Mouse (Mus musculus) liver, embryonic 12.5 days (tissue): Measurements from ENCODE around the gene Tor1b. TPM values are rescaled to one million over a fixed set of nuclear protein-coding genes. Genes with fewer than 3 reads are reported as not detected.
"Not testable (repeated sequence)": the region's sequence is repeated elsewhere in the genome, so short reads cannot be mapped to it uniquely, and the experiment has no call there.

Source experiments
- ATAC-seq: fragments of 200-750 bp; cut with Nextera tagmentation; 2 replicates; pipeline ENCODE4 v1.8.0; 2017; ENCODE audit warnings: moderate number of reproducible peaks, mild to moderate bottlenecking, moderate library complexity
- H3K27ac ChIP-seq: fragments of 300-500 bp; sonication (generic); 2 replicates; pipeline ENCODE4 v1.5.1; 2016; ENCODE audit warnings: mild to moderate bottlenecking
- H3K27me3 ChIP-seq: fragments of 300-500 bp; sonication (generic); replicated peaks from 2 replicates; pipeline ENCODE4 v1.6.1; 2016; ENCODE audit warnings: mild to moderate bottlenecking, moderate library complexity
- H3K36me3 ChIP-seq: fragments of 300-500 bp; sonication (generic); 2 replicates; pipeline ENCODE4 v1.6.1; 2016; ENCODE audit warnings: mild to moderate bottlenecking, moderate library complexity
- H3K4me1 ChIP-seq: fragments of 300-500 bp; sonication (generic); 2 replicates; pipeline ENCODE4 v1.6.1; 2016
- H3K4me2 ChIP-seq: fragments of 300-500 bp; sonication (generic); 2 replicates; pipeline ENCODE4 v1.6.1; 2016; ENCODE audit warnings: mild to moderate bottlenecking, moderate library complexity
- H3K4me3 ChIP-seq: fragments of 300-500 bp; sonication (generic); 2 replicates; pipeline ENCODE4 v1.5.1; 2016; ENCODE audit warnings: mild to moderate bottlenecking, moderate library complexity
- H3K9ac ChIP-seq: fragments of 300-500 bp; sonication (generic); 2 replicates; pipeline ENCODE4 v1.6.1; 2016; ENCODE audit warnings: mild to moderate bottlenecking, moderate library complexity
- H3K9me3 ChIP-seq: fragments of 300-500 bp; sonication (generic); replicated peaks from 2 replicates; pipeline ENCODE4 v1.6.1; 2016; ENCODE audit warnings: mild to moderate bottlenecking, moderate library complexity
- WGBS: fragments of 180-500 bp; shearing (Covaris S2); methylation state at CpG from one replicate; pipeline ENCODE4 v1.1.7; 2016; ENCODE audit not compliant: insufficient replicate concordance; 5-methylcytosine and 5-hydroxymethylcytosine counted together
- polyA plus RNA-seq: library from polyadenylated mRNA; unstranded; fragments of >200 nt; fragmentation: Nextera tagmentation; extraction: Ambion mirVana; gene quantifications from 2 replicates; pipeline ENCODE4 v1.2.1, GENCODE M21; 2016

The Tor1b gene
- polyA plus RNA-seq, 1 experiment from 2014 or later: 21.8 TPM

- peaks cover 3% of the 10 kb centered on the region; the same call in 1 of the 2 replicates for H3K4me1 ChIP-seq
- H3K36me3 ChIP-seq: no peaks in the 10 kb centered on the region
- H3K4me3 ChIP-seq: no peak overlapping the region
- no peak overlapping the region for H3K4me2 ChIP-seq
- H3K9me3 ChIP-seq: no peaks in the 10 kb centered on the region
- H3K9ac ChIP-seq: no peak overlapping the region
- no peak overlapping the region for H3K27ac ChIP-seq
- peaks cover 7% of the 10 kb centered on the region for H3K27me3 ChIP-seq
- no peak for ATAC-seq
- WGBS: 43% methylated on average over 8 of the region's 8 CpGs
Observed at GRCm38 (mm10) chr2:30918780-30919329, 33.9 kb upstream of the Tor1b start.

- ATAC-seq: no peak
- H3K36me3 ChIP-seq: no peaks in the 10 kb centered on the region
- peaks cover 9% of the 10 kb centered on the region for H3K27me3 ChIP-seq
- no peak overlapping the region for H3K27ac ChIP-seq
- no peak overlapping the region for H3K4me3 ChIP-seq
- H3K4me1 ChIP-seq: peaks cover 2% of the 10 kb centered on the region; the same call in 1 of the 2 replicates
- H3K4me2 ChIP-seq: no peak overlapping the region
- WGBS: 53% methylated on average over 7 of the region's 7 CpGs
- H3K9me3 ChIP-seq: no peaks in the 10 kb centered on the region
- H3K9ac ChIP-seq: no peak overlapping the region
Observed at GRCm38 (mm10) chr2:30920216-30920615, 32.5 kb upstream of the Tor1b start.

GRCm38 (mm10) chr2:30923099-30923498 lies 29.7 kb upstream of the Tor1b start:
- Histone ChIP-seq H3K36me3 (no peaks in the 10 kb centered on the region), H3K27me3 (peaks cover 12% of the 10 kb centered on the region), H3K4me1 (peaks cover 7% of the 10 kb centered on the region), H3K9ac (no peak overlapping the region), H3K4me3 (no peak overlapping the region), H3K9me3 (no peaks in the 10 kb centered on the region), H3K4me2 (no peak overlapping the region), H3K27ac (no peak overlapping the region)
- WGBS: 51% methylated on average over 3 of the region's 3 CpGs
- no peak for ATAC-seq

GRCm38 (mm10) chr2:30925181-30925580 lies 27.6 kb upstream of the Tor1b start:
- WGBS: 67% methylated on average over 4 of the region's 4 CpGs
- Histone ChIP-seq H3K4me1 (peaks cover 26% of the 10 kb centered on the region), H3K4me2 (no peak overlapping the region), H3K36me3 (no peaks in the 10 kb centered on the region), H3K9ac (no peak overlapping the region), H3K4me3 (no peak overlapping the region), H3K9me3 (no peaks in the 10 kb centered on the region), H3K27me3 (peaks cover 7% of the 10 kb centered on the region; the same call in 1 of the 2 replicates), H3K27ac (no peak overlapping the region)
- ATAC-seq: no peak

DNA sequence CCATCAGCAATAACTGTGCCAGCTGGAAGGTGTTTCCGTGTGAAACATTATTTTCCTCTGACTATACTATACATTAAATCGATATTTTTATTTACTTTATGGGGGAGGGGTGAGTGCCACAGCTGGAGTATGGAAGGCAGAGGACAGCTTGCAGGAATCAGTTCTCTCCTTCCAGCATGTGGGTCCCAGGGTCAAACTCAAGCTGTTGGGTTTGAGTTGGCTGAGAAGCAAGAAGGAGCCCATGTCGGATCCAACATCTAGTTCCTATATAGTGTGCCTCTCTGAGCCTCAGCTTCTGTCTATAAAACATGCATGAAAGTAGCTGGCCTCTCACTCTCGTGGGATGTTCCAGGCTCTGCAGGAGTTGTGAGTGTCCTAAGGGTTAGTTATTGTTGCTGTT lies 26.4 kb upstream of the Tor1b start:
- ATAC-seq: no peak
- Histone ChIP-seq H3K27ac (no peak overlapping the region), H3K9me3 (no peaks in the 10 kb centered on the region)

GRCm38 (mm10) chr2:30927151-30927781 lies 25.5 kb upstream of the Tor1b start:
- ATAC-seq: no peak
- WGBS: 45% methylated on average over 9 of the region's 9 CpGs

More for the DNA sequence above, 26.4 kb upstream of the Tor1b start:
- 66% methylated on average over 4 of the region's 4 CpGs for WGBS
- Histone ChIP-seq H3K9ac (no peak overlapping the region), H3K27me3 (peaks cover 7% of the 10 kb centered on the region; the same call in 1 of the 2 replicates), H3K4me3 (no peak overlapping the region), H3K4me2 (no peak overlapping the region), H3K4me1 (peaks cover 26% of the 10 kb centered on the region), H3K36me3 (no peaks in the 10 kb centered on the region)

DNA sequence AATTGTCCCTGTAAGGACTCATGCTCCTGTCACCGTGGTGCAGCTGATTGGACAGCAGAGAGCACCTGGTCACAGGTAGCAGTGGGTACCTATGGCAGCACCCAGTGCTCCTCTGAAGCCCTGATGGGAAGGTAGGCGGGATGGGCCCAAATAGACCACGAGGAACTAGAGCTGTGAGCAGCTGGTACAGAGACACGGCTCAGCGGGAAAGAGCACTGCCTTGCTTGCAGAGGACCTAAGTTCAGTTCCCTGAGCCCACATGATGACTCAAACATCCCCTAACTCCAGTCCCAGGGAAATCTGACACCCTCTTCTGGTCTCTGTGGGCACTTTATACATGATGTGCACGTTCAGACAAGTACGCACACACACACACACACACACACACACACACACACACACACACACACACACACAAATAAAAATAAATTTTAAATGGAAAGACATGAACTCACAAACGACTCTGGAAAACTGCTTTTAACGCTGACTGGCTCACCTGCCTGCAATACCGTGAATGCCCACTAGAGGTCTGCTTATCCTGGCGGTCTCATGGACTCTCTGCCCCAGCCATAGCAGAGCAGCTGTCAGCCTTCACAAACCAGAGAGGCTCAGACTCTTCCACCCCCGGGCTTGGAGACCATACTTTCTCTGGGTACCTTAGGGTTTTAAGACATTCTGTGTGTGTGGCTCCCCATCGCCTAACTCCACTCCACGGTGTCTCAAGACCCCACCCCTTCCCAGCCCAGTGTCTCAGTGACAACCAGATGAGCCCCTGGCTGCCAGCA lies 24.7 kb upstream of the Tor1b start:
- Histone ChIP-seq H3K9me3 (no peaks in the 10 kb centered on the region), H3K4me1 (peaks cover 26% of the 10 kb centered on the region), H3K27me3 (peaks cover 7% of the 10 kb centered on the region; the same call in 1 of the 2 replicates), H3K4me2 (peak overlapping the region; percentile 72), H3K27ac (peak overlapping the region; percentile 67), H3K36me3 (no peaks in the 10 kb centered on the region), H3K9ac (no peak overlapping the region), H3K4me3 (no peak overlapping the region)
- WGBS: 18% methylated on average over 14 of the region's 14 CpGs
- ATAC-seq: peak; percentile 51

More at GRCm38 (mm10) chr2:30927151-30927781, 25.5 kb upstream of the Tor1b start:
- peaks cover 7% of the 10 kb centered on the region; the same call in 1 of the 2 replicates for H3K27me3 ChIP-seq
- H3K4me3 ChIP-seq: no peak overlapping the region
- H3K9ac ChIP-seq: no peak overlapping the region
- no peaks in the 10 kb centered on the region for H3K9me3 ChIP-seq
- no peak overlapping the region for H3K4me2 ChIP-seq
- H3K4me1 ChIP-seq: peaks cover 26% of the 10 kb centered on the region
- H3K36me3 ChIP-seq: no peaks in the 10 kb centered on the region
- no peak overlapping the region for H3K27ac ChIP-seq

DNA sequence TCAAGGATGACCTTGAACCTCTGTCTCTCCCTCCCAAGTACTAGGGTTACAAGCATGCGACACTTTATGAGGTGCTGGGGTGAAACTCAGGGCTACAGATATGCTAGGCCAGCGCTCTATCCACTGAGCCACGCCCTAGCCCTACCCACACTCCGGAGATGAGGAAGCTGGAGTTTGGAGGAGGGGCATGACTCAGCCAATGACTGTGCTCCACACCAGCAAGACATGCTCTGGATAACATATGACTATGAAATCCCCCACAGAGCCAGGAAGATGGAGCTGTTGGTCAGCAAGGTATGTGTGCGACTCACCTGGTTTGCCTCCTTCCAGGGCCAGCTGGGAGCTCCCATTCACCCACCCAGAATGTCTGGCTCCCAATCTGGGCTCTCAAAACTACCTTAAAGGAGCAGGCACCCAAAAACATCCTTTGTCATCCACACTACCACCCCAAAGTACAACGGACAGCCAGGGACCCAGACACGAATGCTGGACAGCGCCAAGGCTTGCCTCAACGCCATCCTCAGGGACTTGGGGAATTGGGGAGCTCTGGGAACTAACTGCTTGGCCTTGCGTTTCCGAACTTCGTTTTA lies 23.8 kb upstream of the Tor1b start:
- Histone ChIP-seq H3K4me1 (peaks cover 26% of the 10 kb centered on the region), H3K27me3 (peaks cover 4% of the 10 kb centered on the region; the same call in 1 of the 2 replicates), H3K27ac (peak overlapping the region; percentile 68), H3K4me2 (peak overlapping the region; percentile 72), H3K9ac (peak overlapping the region; percentile 48), H3K9me3 (no peaks in the 10 kb centered on the region), H3K36me3 (no peaks in the 10 kb centered on the region), H3K4me3 (peak overlapping the region; percentile 46)
- peak; percentile 93 for ATAC-seq
- WGBS: 15% methylated on average over 12 of the region's 12 CpGs

GRCm38 (mm10) chr2:30929483-30930045 lies 23.2 kb upstream of the Tor1b start, which contains the start of gene Ptges:
TSS of gene Ptges (minus strand) at chr2:30929863.
- Histone ChIP-seq H3K4me3 (peak within 1 kb of the TSS; percentile 46), H3K36me3 (no peaks in the 10 kb centered on the region), H3K27me3 (0 out of 2 replicates have a peak, but pooled peaks cover 3% of the 10 kb centered on the region), H3K4me1 (peaks cover 26% of the 10 kb centered on the region), H3K9me3 (no peaks in the 10 kb centered on the region), H3K9ac (peak within 1 kb of the TSS; percentile 48), H3K4me2 (peak within 1 kb of the TSS; percentile 72), H3K27ac (peak within 1 kb of the TSS; percentile 68)
- peak; percentile 28; the same call in 1 of the 2 replicates for ATAC-seq
- WGBS: 4% methylated on average over 23 of the region's 23 CpGs

DNA sequence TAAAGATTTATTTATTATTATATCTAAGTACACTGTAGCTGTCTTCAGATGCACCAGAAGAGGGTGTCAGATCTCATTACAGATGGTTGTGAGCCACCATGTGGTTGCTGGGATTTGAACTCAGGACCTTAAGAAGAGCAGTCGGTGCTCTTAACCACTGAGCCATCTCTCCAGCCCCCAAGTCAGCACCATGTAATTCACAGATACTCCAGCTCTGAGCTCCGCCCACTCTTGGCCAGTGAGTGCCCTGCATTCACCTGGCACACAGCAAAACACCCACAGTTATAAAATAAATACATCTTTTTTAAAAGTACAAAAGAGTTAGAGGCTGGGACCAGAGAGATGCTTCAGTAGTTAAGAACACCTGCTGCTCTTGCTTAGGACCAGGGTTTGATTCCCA lies 21.9 kb upstream of the Tor1b start:
- H3K27ac ChIP-seq, H3K4me3 ChIP-seq, H3K4me2 ChIP-seq, H3K27me3 ChIP-seq, H3K9me3 ChIP-seq, ATAC-seq, H3K9ac ChIP-seq, H3K36me3 ChIP-seq: not testable (repeated sequence)
- peaks cover 26% of the 10 kb centered on the region for H3K4me1 ChIP-seq
- 67% methylated on average over 2 of the region's 2 CpGs for WGBS

DNA sequence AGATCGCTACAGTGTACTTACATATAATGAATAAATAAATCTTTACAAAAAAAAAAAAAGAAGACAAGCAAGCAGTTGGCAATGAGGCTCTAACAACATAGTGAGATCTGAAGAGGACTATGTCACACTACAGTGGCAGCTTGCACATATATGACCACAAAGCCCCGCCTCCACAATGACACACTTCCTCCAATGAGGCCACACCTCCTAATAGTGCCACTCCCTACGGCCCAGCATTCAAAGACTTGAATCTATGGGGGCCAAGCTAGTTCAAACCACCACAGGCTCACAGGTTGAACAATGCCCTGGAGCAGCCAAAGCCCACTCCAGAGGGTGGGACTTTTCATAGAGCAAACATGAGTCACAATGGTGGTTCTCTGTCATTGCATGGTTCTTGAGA lies 20.8 kb upstream of the Tor1b start:
- H3K4me1 ChIP-seq: peaks cover 26% of the 10 kb centered on the region
- no peak for ATAC-seq
- no peak overlapping the region for H3K9ac ChIP-seq
- no peak overlapping the region for H3K27ac ChIP-seq
- WGBS: 66% methylated on average over 3 of the region's 3 CpGs
- no peak overlapping the region for H3K4me3 ChIP-seq
- no peaks in the 10 kb centered on the region for H3K9me3 ChIP-seq
- no peak overlapping the region for H3K4me2 ChIP-seq
- H3K27me3 ChIP-seq: peaks cover 8% of the 10 kb centered on the region; the same call in 1 of the 2 replicates
- no peaks in the 10 kb centered on the region for H3K36me3 ChIP-seq
